Mouse (Mus musculus) ovary, postnatal 10 days (tissue): ENCODE results near the gene Cenpu.

Source experiments
- DNase-seq: peaks from one replicate; pipeline ENCODE4 v3.0.0; 2022; ENCODE audit warnings: low spot score

Cenpu gene

GRCm38 (mm10) chr8:46551615-46552440 is at the start of gene Cenpu:
Gene Cenpu (plus strand): TSS chr8:46552028.
- peak; percentile 98 for DNase-seq

- DNase-seq = no peak
Observed at GRCm38 (mm10) chr8:46502333-46503071, 49.3 kb upstream of the Cenpu start.

GRCm38 (mm10) chr8:46503072-46503695 is 48.6 kb upstream of the Cenpu start:
- DNase-seq = no peak

- no peak for DNase-seq
Observed at GRCm38 (mm10) chr8:46504196-46504595, 47.6 kb upstream of the Cenpu start.

GRCm38 (mm10) chr8:46508488-46509395 is 43.1 kb upstream of the Cenpu start:
- no peak for DNase-seq

GRCm38 (mm10) chr8:46509474-46509873 is 42.4 kb upstream of the Cenpu start:
- no peak for DNase-seq

GRCm38 (mm10) chr8:46511336-46511735 is 40.5 kb upstream of the Cenpu start:
- no peak for DNase-seq

- DNase-seq = no peak
Observed at GRCm38 (mm10) chr8:46512538-46512937, 39.3 kb upstream of the Cenpu start.

- no peak for DNase-seq
Observed at GRCm38 (mm10) chr8:46514027-46514426, 37.8 kb upstream of the Cenpu start.

GRCm38 (mm10) chr8:46520667-46521066 is 31.2 kb upstream of the Cenpu start:
- DNase-seq = no peak

GRCm38 (mm10) chr8:46526098-46526497 is 25.7 kb upstream of the Cenpu start:
- no peak for DNase-seq

- DNase-seq = no peak
Observed at GRCm38 (mm10) chr8:46526821-46527220, 25.0 kb upstream of the Cenpu start.

- no peak for DNase-seq
Observed at GRCm38 (mm10) chr8:46529508-46529907, 22.3 kb upstream of the Cenpu start.

- DNase-seq = no peak
Observed at GRCm38 (mm10) chr8:46530541-46530940, 21.3 kb upstream of the Cenpu start.

- no peak for DNase-seq
Observed at GRCm38 (mm10) chr8:46533926-46534325, 17.9 kb upstream of the Cenpu start.

- DNase-seq = no peak
Observed at GRCm38 (mm10) chr8:46539701-46540100, 12.1 kb upstream of the Cenpu start.

GRCm38 (mm10) chr8:46543191-46543590 is 8.6 kb upstream of the Cenpu start:
- no peak for DNase-seq

GRCm38 (mm10) chr8:46543662-46544061 is 8.2 kb upstream of the Cenpu start:
- no peak for DNase-seq

GRCm38 (mm10) chr8:46545854-46546253 is 6.0 kb upstream of the Cenpu start:
- no peak for DNase-seq

- no peak for DNase-seq
Observed at GRCm38 (mm10) chr8:46546431-46547176, 5.2 kb upstream of the Cenpu start.

- no peak for DNase-seq
Observed at GRCm38 (mm10) chr8:46547245-46547644, 4.6 kb upstream of the Cenpu start.
